Mouse (Mus musculus) lung, adult 2 months (tissue): ENCODE results near the gene Urad.

Experiments
- CTCF ChIP-seq: fragments of 200-500 bp; IDR thresholded peaks from 2 replicates; pipeline ENCODE4 v1.5.1; 2011; ENCODE audit warnings: mild to moderate bottlenecking, low read length, control low read depth; ENCODE audit not compliant: insufficient read depth
- POLR2A ChIP-seq: fragments of 200-500 bp; IDR thresholded peaks from 2 replicates; pipeline ENCODE4 v1.6.1; 2011; ENCODE audit warnings: low read depth, mild to moderate bottlenecking, control low read depth, low read length, borderline replicate concordance; ENCODE audit errors: extremely low read depth

DNA sequence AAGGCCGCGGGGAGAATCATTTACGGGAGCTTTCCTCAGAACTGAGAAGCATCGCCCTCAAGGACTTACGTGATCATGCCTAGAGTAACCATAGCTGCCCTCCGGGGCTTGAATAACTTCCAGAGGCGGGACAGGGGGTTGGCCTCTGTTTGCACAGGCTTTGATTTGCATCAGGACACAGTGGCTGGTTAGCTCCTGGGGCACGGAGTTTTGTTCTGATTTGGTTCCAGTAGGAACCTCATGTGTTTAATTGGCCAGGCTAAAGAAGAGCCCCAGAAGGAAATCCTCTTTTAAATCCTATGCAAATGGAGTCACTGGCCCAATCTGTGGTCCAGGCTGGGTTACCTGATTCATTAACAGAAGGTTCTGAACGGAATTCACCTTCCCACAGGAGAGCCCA lies 16.7 kb upstream of the Urad start:
- TF ChIP-seq CTCF (no peak), POLR2A (no peak)
